Mouse (Mus musculus) MEL (cell line): ENCODE results near the gene Cflar. TPM values are rescaled to one million over a fixed set of nuclear protein-coding genes. Genes with fewer than 3 reads are reported as not detected.

Source experiments
- DNase-seq: peaks from one replicate; pipeline ENCODE4 v3.0.0; 2011; ENCODE audit warnings: low read depth, low spot score
- H3K27ac ChIP-seq: 2 replicates; pipeline ENCODE4 v1.5.1; 2012; ENCODE audit warnings: low read depth, mild to moderate bottlenecking, control low read depth, low read length, moderate library complexity; ENCODE audit not compliant: control insufficient read depth
- H3K27me3 ChIP-seq, 2 experiments: fragments of 150-350 bp in 1 of 2; sonication (generic) in 1 of 2; 2 replicates each; pipeline ENCODE4 v1.6.1; 2012; ENCODE audit warnings: low read length in 2 of 2, mild to moderate bottlenecking in 2 of 2, improper control_type of control experiment in 1 of 2, moderate library complexity in 1 of 2; ENCODE audit not compliant: insufficient read depth in 2 of 2, control insufficient read depth in 1 of 2
- H3K36me3 ChIP-seq, 2 experiments: 2 replicates each; pipeline ENCODE4 v1.6.1; 2012 to 2014; ENCODE audit warnings: low read length in 2 of 2, improper control_type of control experiment in 1 of 2, inconsistent platforms in 1 of 2, mild to moderate bottlenecking in 1 of 2; ENCODE audit not compliant: insufficient read depth in 2 of 2, control insufficient read depth in 1 of 2
- H3K4me1 ChIP-seq, 2 experiments: fragments of 150-350 bp in 1 of 2; sonication (generic) in 1 of 2; 2 replicates each; pipeline ENCODE4 v1.6.1; 2012; ENCODE audit warnings: low read length in 2 of 2, improper control_type of control experiment in 1 of 2, mild to moderate bottlenecking in 1 of 2; ENCODE audit not compliant: insufficient read depth in 2 of 2, control insufficient read depth in 1 of 2
- H3K4me3 ChIP-seq, 2 experiments: fragments of 150-350 bp in 1 of 2; sonication (generic) in 1 of 2; 2 replicates each; pipeline ENCODE4 v1.5.1; 2012; ENCODE audit warnings: low read depth in 2 of 2, low read length in 2 of 2, mild to moderate bottlenecking in 2 of 2, moderate library complexity in 2 of 2, control low read depth in 1 of 2, improper control_type of control experiment in 1 of 2; ENCODE audit not compliant: control insufficient read depth in 1 of 2, insufficient read depth in 1 of 2
- H3K79me2 ChIP-seq: 2 replicates; pipeline ENCODE4 v1.6.1; 2012; ENCODE audit warnings: mild to moderate bottlenecking, low read length, moderate library complexity; ENCODE audit not compliant: control insufficient read depth, poor library complexity, insufficient read depth
- H3K9ac ChIP-seq: 2 replicates; pipeline ENCODE4 v1.6.1; 2012; ENCODE audit warnings: low read depth, mild to moderate bottlenecking, control low read depth, low read length, moderate library complexity; ENCODE audit not compliant: control insufficient read depth, poor library complexity, severe bottlenecking
- H3K9me3 ChIP-seq: fragments of 150-350 bp; sonication (generic); replicated peaks from 2 replicates; pipeline ENCODE4 v1.6.1; 2012; ENCODE audit warnings: mild to moderate bottlenecking, low read length, improper control_type of control experiment, moderate library complexity; ENCODE audit not compliant: insufficient read depth
- CHD1 ChIP-seq: IDR thresholded peaks from 2 replicates; pipeline ENCODE4 v1.6.1; 2012; ENCODE audit warnings: low read depth, mild to moderate bottlenecking, inconsistent platforms, low read length, improper control_type of control experiment
- CHD2 ChIP-seq: IDR thresholded peaks from 2 replicates; pipeline ENCODE4 v1.6.1; 2011; ENCODE audit warnings: low read length, improper control_type of control experiment
- ELF1 ChIP-seq: IDR thresholded peaks from 2 replicates; pipeline ENCODE4 v1.6.1; 2014; ENCODE audit warnings: low read depth, mild to moderate bottlenecking, inconsistent platforms, low read length, improper control_type of control experiment, moderate library complexity
- EP300 ChIP-seq, 2 experiments: IDR thresholded peaks; 2 replicates each; pipeline ENCODE4 v1.6.1; 2011; ENCODE audit warnings: improper control_type of control experiment in 2 of 2, low read length in 2 of 2, low read depth in 1 of 2, mild to moderate bottlenecking in 1 of 2
- ETS1 ChIP-seq: IDR thresholded peaks from 2 replicates; pipeline ENCODE4 v1.6.1; 2012; ENCODE audit warnings: low read depth, mild to moderate bottlenecking, inconsistent platforms, low read length, improper control_type of control experiment, moderate library complexity
- GABPA ChIP-seq: IDR thresholded peaks from 2 replicates; pipeline ENCODE4 v1.6.1; 2012; ENCODE audit warnings: low read depth, mild to moderate bottlenecking, inconsistent platforms, low read length, improper control_type of control experiment, moderate library complexity
- GATA1 ChIP-seq: IDR thresholded peaks from 2 replicates; pipeline ENCODE4 v1.6.1; 2011; ENCODE audit warnings: low read depth, low read length, improper control_type of control experiment
- HCFC1 ChIP-seq: IDR thresholded peaks from 2 replicates; pipeline ENCODE4 v1.6.1; 2012; ENCODE audit warnings: low read depth, mild to moderate bottlenecking, inconsistent platforms, low read length, improper control_type of control experiment, moderate library complexity
- JUND ChIP-seq: IDR thresholded peaks from 2 replicates; pipeline ENCODE4 v1.6.1; 2011; ENCODE audit warnings: low read depth, mild to moderate bottlenecking, improper control_type of control experiment, low read length
- MAFK ChIP-seq: IDR thresholded peaks from 2 replicates; pipeline ENCODE4 v1.6.1; 2011; ENCODE audit warnings: low read depth, mild to moderate bottlenecking, low read length, improper control_type of control experiment, borderline replicate concordance
- MEF2A ChIP-seq: IDR thresholded peaks from 2 replicates; pipeline ENCODE4 v1.6.1; 2014; ENCODE audit warnings: low read depth, mild to moderate bottlenecking, inconsistent platforms, low read length, improper control_type of control experiment; ENCODE audit not compliant: poor library complexity, insufficient replicate concordance, severe bottlenecking; ENCODE audit errors: extremely low read depth
- MXI1 ChIP-seq: IDR thresholded peaks from 2 replicates; pipeline ENCODE4 v1.6.1; 2011; ENCODE audit warnings: mild to moderate bottlenecking, low read depth, low read length, improper control_type of control experiment
- MYB ChIP-seq: IDR thresholded peaks from 2 replicates; pipeline ENCODE4 v1.6.1; 2011; ENCODE audit warnings: mild to moderate bottlenecking, low read depth, low read length, improper control_type of control experiment
- MYC ChIP-seq: IDR thresholded peaks from 2 replicates; pipeline ENCODE4 v1.6.1; 2011; ENCODE audit warnings: low read depth, mild to moderate bottlenecking, low read length, improper control_type of control experiment, moderate library complexity
- NELFE ChIP-seq: IDR thresholded peaks from 2 replicates; pipeline ENCODE4 v1.6.1; 2011; ENCODE audit warnings: low read depth, low read length, improper control_type of control experiment
- POLR2AphosphoS2 ChIP-seq: IDR thresholded peaks from 2 replicates; pipeline ENCODE4 v1.6.1; 2011; ENCODE audit warnings: low read length, improper control_type of control experiment
- POLR2AphosphoS5 ChIP-seq: IDR thresholded peaks from 2 replicates; pipeline ENCODE4 v1.6.1; 2012; ENCODE audit warnings: low read depth, borderline replicate concordance, mild to moderate bottlenecking, inconsistent platforms, low read length, moderate library complexity, mixed read lengths
- RAD21 ChIP-seq: IDR thresholded peaks from 2 replicates; pipeline ENCODE4 v1.6.1; 2011; ENCODE audit warnings: mild to moderate bottlenecking, low read depth, low read length, improper control_type of control experiment
- SIN3A ChIP-seq: IDR thresholded peaks from 2 replicates; pipeline ENCODE4 v1.6.1; 2012; ENCODE audit warnings: low read length, improper control_type of control experiment, inconsistent platforms
- TAL1 ChIP-seq: IDR thresholded peaks from 2 replicates; pipeline ENCODE4 v1.6.1; 2012; ENCODE audit warnings: mild to moderate bottlenecking, inconsistent platforms, low read length, moderate library complexity, mixed read lengths
- ZKSCAN1 ChIP-seq: IDR thresholded peaks from 2 replicates; pipeline ENCODE4 v1.6.1; 2012; ENCODE audit warnings: low read depth, mild to moderate bottlenecking, inconsistent platforms, low read length, improper control_type of control experiment, moderate library complexity
- ZMIZ1 ChIP-seq: IDR thresholded peaks from 2 replicates; pipeline ENCODE4 v1.6.1; 2012; ENCODE audit warnings: low read depth, mild to moderate bottlenecking, inconsistent platforms, low read length, improper control_type of control experiment, moderate library complexity
- ZNF384 ChIP-seq: IDR thresholded peaks from 2 replicates; pipeline ENCODE4 v1.6.1; 2012; ENCODE audit warnings: low read depth, mild to moderate bottlenecking, inconsistent platforms, low read length, improper control_type of control experiment
- polyA plus RNA-seq, 2 experiments: library from polyadenylated mRNA; stranded (reverse) in 1 of 2; unstranded in 1 of 2; fragments of >175 nt in 1 of 2; fragments of >200 nt in 1 of 2; gene quantifications; 2 replicates each; pipeline versions ENCODE4 v1.2.1 to v1.2.4; 2012; ENCODE audit warnings: low replicate concordance in 2 of 2, low read depth in 1 of 2; ENCODE audit not compliant: insufficient read length in 2 of 2, insufficient read depth in 1 of 2, missing spikeins in 1 of 2
- total RNA-seq: library from RNA; depleted of rRNA; stranded (reverse); fragments of 300-350 nt; gene quantifications from 2 replicates; pipeline ENCODE4 v1.2.3, GENCODE M21; 2012

The Cflar gene
- total and polyA plus RNA-seq, 3 experiments = 13.1 to 13.2 TPM; not detected in 1

DNA sequence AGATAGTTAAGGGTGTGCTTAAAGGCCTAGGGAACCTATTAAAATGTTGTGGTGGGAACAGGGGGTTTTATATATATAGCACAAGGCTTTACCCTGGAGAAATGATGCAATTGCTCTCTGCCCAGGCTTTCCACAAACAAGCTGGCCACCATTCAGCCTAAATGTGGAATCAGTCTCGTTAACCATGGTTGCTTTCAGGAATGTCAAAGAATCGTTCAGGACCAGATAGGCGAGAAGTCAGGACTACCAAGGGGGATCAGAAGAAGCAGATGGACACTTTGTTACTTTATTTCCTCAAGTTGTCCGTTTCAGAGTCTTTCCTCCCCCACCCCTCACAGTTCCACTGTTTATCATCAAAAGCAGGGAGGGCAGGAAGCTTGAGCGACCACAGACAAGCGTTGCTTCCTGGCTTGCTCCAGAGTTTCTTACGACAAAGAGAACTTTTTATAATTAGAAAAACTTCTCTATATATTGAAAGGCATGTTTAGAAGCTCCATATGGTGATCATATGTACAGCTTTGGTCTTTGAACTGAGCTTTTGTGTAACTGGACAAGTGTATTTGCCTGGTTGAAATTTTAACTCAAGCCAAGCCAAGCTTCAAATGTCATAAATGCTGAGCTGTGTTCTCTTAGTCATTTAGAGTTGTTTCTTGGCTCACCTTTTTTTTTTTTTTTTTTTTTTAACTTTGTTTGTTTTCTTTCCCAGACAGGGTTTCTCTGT, 5.0 kb downstream of the Cflar start (continued):
- TF ChIP-seq CHD1 (0 out of 2 replicates have a peak, but pooled peaks have one; percentile 61), JUND (0 out of 2 replicates have a peak, but pooled peaks have one; percentile 83), NELFE (peak; percentile 58), HCFC1 (peak; percentile 56)

DNA sequence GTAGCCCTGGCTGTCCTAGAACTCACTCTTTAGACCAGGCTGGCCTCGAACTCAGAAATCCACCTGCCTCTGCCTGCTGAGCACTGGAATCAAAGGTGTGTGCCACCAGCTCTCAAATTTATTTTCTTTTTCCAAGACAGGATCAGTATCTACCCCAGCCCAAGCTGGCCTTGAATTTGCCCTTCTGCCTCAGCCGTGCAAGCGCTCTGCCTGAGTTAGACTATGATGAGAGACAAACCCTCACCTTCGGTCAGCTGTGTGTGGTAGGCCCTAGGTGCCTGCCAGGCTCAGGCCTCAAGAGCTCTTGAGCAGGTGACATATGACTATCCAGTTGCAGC, 5.5 kb downstream of the Cflar start:
- peak overlapping the region; percentile 99 for H3K27ac ChIP-seq
- no peaks in the 10 kb centered on the region for H3K9me3 ChIP-seq
- peaks cover 21% of the 10 kb centered on the region for H3K79me2 ChIP-seq
- H3K4me1 ChIP-seq = peaks cover 41 to 52% of the 10 kb centered on the region in 2 experiments
- DNase-seq = no peak
- H3K36me3 ChIP-seq = peaks cover 0 to 62% of the 10 kb centered on the region in 2 experiments; a peak in 3 of 4 replicates
- no peaks in the 10 kb centered on the region for H3K27me3 ChIP-seq
- TF ChIP-seq HCFC1 (no peak), GATA1 (no peak), ELF1 (no peak), TAL1 (no peak), RAD21 (no peak), ZNF384 (no peak; the same call in 1 of the 2 replicates), CHD2 (no peak), MYC (no peak), NELFE (no peak), MEF2A (no peak), MAFK (no peak), EP300 (IDR thresholded peaks at IDR 0.05; ENCODE audit: low read depth in 1 of 2, low read length in 2 of 2) (no peak), ZMIZ1 (no peak), GABPA (no peak), ZKSCAN1 (no peak)
- TF ChIP-seq, all 39 proteins: peak for 0
- Histone ChIP-seq H3K4me3 (no peak overlapping the region), H3K9ac (peak overlapping the region; percentile 71)

DNA sequence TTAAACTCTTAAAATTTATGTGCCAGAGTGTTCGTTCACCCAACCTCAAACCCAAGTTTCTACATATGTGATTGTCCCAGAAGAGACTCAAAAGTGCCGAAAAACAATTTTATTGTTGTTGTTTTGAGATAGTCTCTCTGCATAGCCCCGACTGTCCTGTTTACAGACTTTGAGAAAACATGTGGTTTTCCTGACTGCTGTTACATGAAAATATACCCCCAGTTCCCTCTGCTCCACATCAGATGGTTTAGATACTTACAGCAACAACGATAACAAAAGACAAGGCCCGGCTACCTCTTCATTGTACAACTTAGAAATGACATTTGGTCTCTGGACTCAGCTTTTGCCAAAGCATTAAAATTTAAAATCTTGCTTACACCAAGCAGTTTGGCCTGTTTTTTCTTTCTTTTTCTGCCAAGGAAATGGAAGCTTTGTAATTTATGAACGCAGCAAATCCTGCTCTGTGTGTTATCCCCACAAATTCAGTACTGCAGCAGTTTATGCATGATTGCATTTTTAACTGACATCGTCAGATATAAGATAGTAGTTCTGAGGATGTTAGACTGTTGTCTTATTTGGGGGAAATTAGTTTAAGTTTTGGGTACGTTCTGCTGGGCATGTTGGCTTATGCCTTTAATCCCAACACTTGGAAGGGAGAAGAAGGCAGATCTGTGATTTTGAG, 6.4 kb downstream of the Cflar start:
- Histone ChIP-seq H3K27ac (peak overlapping the region; percentile 77), H3K4me3 (no peak overlapping the region; a peak in 1 of 4 replicates), H3K79me2 (peaks cover 21% of the 10 kb centered on the region), H3K9me3 (no peaks in the 10 kb centered on the region), H3K4me1 (peaks cover 41 to 52% of the 10 kb centered on the region in 2 experiments), H3K9ac (peak overlapping the region; percentile 28), H3K27me3 (no peaks in the 10 kb centered on the region), H3K36me3 (peaks cover 0 to 59% of the 10 kb centered on the region in 2 experiments; a peak in 3 of 4 replicates)
- peak; percentile 51 for DNase-seq
- TF ChIP-seq EP300 (IDR thresholded peaks at IDR 0.05; ENCODE audit: low read depth in 1 of 2, low read length in 2 of 2) = peak; percentile 22 to 72; a peak in 3 of 4 replicates
- no peak for TF ChIP-seq MYC
- TF ChIP-seq ETS1 = peak; percentile 59; the same call in 1 of the 2 replicates
- 0 out of 2 replicates have a peak, but pooled peaks have one; percentile 40 for TF ChIP-seq POLR2AphosphoS2
- TF ChIP-seq MYB = peak; percentile 44; the same call in 1 of the 2 replicates
- 0 out of 2 replicates have a peak, but pooled peaks have one; percentile 27 for TF ChIP-seq MAFK
- 0 out of 2 replicates have a peak, but pooled peaks have one; percentile 22 for TF ChIP-seq MXI1
- peak; percentile 59; the same call in 1 of the 2 replicates for TF ChIP-seq SIN3A
- no peak for TF ChIP-seq POLR2AphosphoS5
- peak; percentile 32; the same call in 1 of the 2 replicates for TF ChIP-seq GATA1
